Mouse (Mus musculus) cortical plate, adult 2 months (tissue): ENCODE results near the gene Ms4a14. TPM values are rescaled to one million over a fixed set of nuclear protein-coding genes. Genes with fewer than 3 reads are reported as not detected.
"Not testable (repeated sequence)": the region's sequence is repeated elsewhere in the genome, so short reads cannot be mapped to it uniquely, and the experiment has no call there.

Experiments
- H3K27ac ChIP-seq: fragments of 200-500 bp; 2 replicates; pipeline ENCODE4 v1.5.1; 2012; ENCODE audit warnings: low read length, control low read depth, inconsistent platforms; ENCODE audit not compliant: insufficient read depth
- H3K4me1 ChIP-seq: fragments of 200-500 bp; 2 replicates; pipeline ENCODE4 v1.6.1; 2011; ENCODE audit warnings: low read length; ENCODE audit not compliant: control insufficient read depth, insufficient read depth
- H3K4me3 ChIP-seq: fragments of 200-500 bp; 2 replicates; pipeline ENCODE4 v1.5.1; 2011; ENCODE audit warnings: mild to moderate bottlenecking, low read length, control low read depth; ENCODE audit not compliant: insufficient read depth
- CTCF ChIP-seq: fragments of 200-500 bp; IDR thresholded peaks from 2 replicates; pipeline ENCODE4 v1.5.1; 2011; ENCODE audit warnings: mild to moderate bottlenecking, control low read depth, low read length; ENCODE audit not compliant: insufficient read depth; ENCODE audit errors: extremely low read depth
- POLR2A ChIP-seq: fragments of 200-500 bp; IDR thresholded peaks from 2 replicates; pipeline ENCODE4 v1.6.1; 2011; ENCODE audit warnings: mild to moderate bottlenecking, low read length, control low read depth; ENCODE audit not compliant: insufficient read depth; ENCODE audit errors: extremely low read depth
- polyA plus RNA-seq: library from polyadenylated mRNA; depleted of rRNA; stranded (reverse); fragments of >200 nt; gene quantifications from 2 replicates; pipeline ENCODE4 v1.2.3, GENCODE M21; 2012

The Ms4a14 gene
- polyA plus RNA-seq, 1 experiment: 0.08 TPM

GRCm38 (mm10) chr19:11316786-11317185 lies 2.5 kb upstream of the Ms4a14 start:
- Histone ChIP-seq H3K27ac (no peak overlapping the region), H3K4me1 (no peaks in the 10 kb centered on the region), H3K4me3 (no peak overlapping the region)
- TF ChIP-seq POLR2A (no peak), CTCF (no peak)

DNA sequence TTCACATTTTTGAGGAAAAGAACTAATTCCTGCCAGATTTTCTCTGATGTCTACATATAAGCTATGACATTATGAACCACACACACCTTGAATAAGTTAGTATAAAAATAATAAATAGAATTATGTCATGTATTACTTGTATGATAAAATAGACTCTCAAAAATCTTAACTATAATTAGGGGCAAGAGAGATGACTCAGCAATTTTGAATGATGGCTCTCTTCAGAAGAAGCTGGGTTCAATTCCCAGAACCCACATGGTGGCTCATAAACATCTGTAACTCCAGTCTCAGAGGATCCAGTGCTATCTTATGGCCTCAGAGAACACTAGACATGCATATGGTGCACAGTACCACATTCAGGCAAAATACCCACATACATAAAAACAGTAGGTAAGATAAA lies 5.4 kb downstream of the Ms4a14 start:
- no peak for TF ChIP-seq POLR2A
- TF ChIP-seq CTCF: no peak
- Histone ChIP-seq H3K4me1 (no peaks in the 10 kb centered on the region), H3K27ac (no peak overlapping the region), H3K4me3 (no peak overlapping the region)

- H3K27ac ChIP-seq, H3K4me3 ChIP-seq: not testable (repeated sequence)
Measured at GRCm38 (mm10) chr19:11299529-11299928, 14.7 kb downstream of the Ms4a14 start.

DNA sequence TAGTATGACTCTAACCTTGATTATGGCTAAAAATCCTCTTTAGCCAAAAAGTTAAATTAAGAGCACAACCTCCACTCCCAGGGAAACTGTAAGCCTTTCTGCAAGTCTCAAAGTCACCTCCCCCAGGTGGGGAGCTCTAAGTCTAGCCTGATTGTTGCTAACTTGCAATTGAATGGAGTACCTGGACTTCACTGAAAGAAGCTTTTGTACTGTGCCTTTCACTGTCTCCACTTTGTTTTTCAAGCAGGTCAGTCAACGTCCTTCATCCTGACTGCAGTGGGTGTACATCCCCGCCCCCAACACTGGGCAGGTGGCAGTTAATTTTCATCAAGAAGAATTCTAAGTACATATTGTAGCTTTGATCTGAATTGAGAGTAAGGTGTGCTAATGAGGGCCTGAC lies 15.3 kb downstream of the Ms4a14 start:
- no peak overlapping the region for H3K4me3 ChIP-seq
- H3K4me1 ChIP-seq: no peaks in the 10 kb centered on the region
- TF ChIP-seq CTCF (no peak), POLR2A (no peak)
- H3K27ac ChIP-seq: no peak overlapping the region

More at GRCm38 (mm10) chr19:11299529-11299928, 14.7 kb downstream of the Ms4a14 start:
- H3K4me1 ChIP-seq: not testable (repeated sequence)

- not testable (repeated sequence) for H3K27ac ChIP-seq, H3K4me3 ChIP-seq, H3K4me1 ChIP-seq
Measured at GRCm38 (mm10) chr19:11293616-11294015, 20.6 kb downstream of the Ms4a14 start.

GRCm38 (mm10) chr19:11292990-11293389 lies 21.3 kb downstream of the Ms4a14 start:
- Histone ChIP-seq H3K27ac (no peak overlapping the region), H3K4me3 (peak overlapping the region; percentile 35; the same call in 1 of the 2 replicates), H3K4me1 (no peaks in the 10 kb centered on the region)
- no peak for TF ChIP-seq POLR2A
- TF ChIP-seq CTCF: no peak

GRCm38 (mm10) chr19:11283773-11284172 lies 30.5 kb downstream of the Ms4a14 start, which contains the start of gene Ms4a5:
TSS of gene Ms4a5 (minus strand) at chr19:11283873.
- TF ChIP-seq CTCF: no peak
- no peak for TF ChIP-seq POLR2A
- no peaks in the 10 kb centered on the region for H3K4me1 ChIP-seq
- H3K27ac ChIP-seq: no peak within 1 kb of the TSS
- H3K4me3 ChIP-seq: no peak within 1 kb of the TSS

DNA sequence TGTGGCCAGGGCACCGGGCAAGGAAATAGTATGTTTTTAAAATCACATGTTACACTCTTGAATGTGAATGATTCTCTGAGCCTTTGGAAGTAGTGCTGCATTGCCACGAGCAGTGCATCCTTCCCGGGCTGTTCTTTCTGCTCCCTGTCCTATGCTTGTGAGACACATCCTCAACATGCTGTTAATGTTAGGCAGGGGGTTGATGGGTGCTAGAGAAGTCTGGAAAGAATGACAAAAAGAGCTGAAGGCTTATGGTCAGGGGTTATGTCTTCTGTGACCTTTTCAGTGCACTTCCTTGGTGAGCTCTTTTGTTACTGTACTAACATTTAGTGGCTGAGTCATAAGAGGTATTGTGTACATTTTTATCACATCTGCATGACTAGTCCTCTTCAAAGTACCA lies 34.0 kb downstream of the Ms4a14 start:
- no peak for TF ChIP-seq POLR2A
- TF ChIP-seq CTCF: no peak
- Histone ChIP-seq H3K4me3 (no peak overlapping the region), H3K4me1 (no peaks in the 10 kb centered on the region), H3K27ac (no peak overlapping the region)

DNA sequence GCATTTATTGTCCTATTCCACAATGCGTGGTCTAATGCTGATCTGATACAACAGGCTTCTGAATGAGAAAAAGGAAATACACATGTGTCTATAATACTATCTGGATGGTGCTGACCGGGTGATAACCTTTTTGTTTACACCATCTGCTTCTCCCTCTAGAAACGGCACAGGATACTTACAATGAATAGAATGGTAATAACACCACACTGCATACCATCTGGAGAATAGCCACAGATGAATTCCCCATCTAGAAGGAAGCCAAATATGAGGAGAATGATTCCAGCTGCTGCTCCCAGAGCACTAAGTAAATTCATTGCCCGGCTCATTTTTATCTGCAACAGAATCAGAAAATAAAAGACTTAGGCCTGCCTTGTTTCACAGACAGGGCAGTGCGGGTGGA lies 37.8 kb downstream of the Ms4a14 start:
- no peaks in the 10 kb centered on the region for H3K4me1 ChIP-seq
- TF ChIP-seq POLR2A: no peak
- no peak for TF ChIP-seq CTCF
- H3K4me3 ChIP-seq: no peak overlapping the region
- H3K27ac ChIP-seq: no peak overlapping the region

DNA sequence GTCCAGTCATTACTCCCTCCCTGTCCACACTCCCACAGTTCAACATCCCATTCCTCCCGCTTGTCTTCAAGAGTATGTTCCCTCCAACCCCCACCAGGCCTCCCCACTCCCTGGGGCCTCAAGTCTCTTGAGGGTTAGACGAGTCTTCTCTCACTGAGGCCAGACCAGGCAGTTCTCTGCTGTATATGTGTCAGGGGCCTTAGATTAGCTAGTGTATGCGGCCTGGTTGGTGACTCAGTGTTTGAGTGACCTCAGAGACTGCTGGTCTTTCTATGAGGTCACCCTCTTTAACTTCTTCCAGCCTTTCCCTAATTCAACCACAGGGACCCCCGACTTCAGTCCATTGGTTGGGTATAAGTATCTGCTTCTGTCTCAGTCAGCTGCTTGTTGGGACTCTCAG lies 47.3 kb downstream of the Ms4a14 start:
- Histone ChIP-seq H3K4me1 (no peaks in the 10 kb centered on the region), H3K4me3 (no peak overlapping the region), H3K27ac (no peak overlapping the region)
- TF ChIP-seq CTCF (no peak), POLR2A (no peak)

- no peak within 1 kb of the TSS for H3K4me3 ChIP-seq
- TF ChIP-seq CTCF (no peak), POLR2A (no peak)
- H3K27ac ChIP-seq: no peak within 1 kb of the TSS
- H3K4me1 ChIP-seq: no peaks in the 10 kb centered on the region
Measured at GRCm38 (mm10) chr19:11266052-11266845, 48.0 kb downstream of the Ms4a14 start, which contains the start of gene Ms4a1. TSS of gene Ms4a1 (minus strand) at chr19:11266241.
